Mouse (Mus musculus) inflammation-experienced regulatory T-cells (primary cell): ENCODE data around the gene Cntnap4. TPM values are rescaled to one million over a fixed set of nuclear protein-coding genes. Genes with fewer than 3 reads are reported as not detected.

Source experiments
- polyA plus RNA-seq, 2 experiments: library from polyadenylated mRNA; unstranded; fragments of 100-300 nt; shearing (Covaris generic); gene quantifications; one replicate each; pipeline ENCODE4 v1.2.1; 2017

The Cntnap4 gene
- polyA plus RNA-seq = under 1 TPM; 0.07 TPM

DNA sequence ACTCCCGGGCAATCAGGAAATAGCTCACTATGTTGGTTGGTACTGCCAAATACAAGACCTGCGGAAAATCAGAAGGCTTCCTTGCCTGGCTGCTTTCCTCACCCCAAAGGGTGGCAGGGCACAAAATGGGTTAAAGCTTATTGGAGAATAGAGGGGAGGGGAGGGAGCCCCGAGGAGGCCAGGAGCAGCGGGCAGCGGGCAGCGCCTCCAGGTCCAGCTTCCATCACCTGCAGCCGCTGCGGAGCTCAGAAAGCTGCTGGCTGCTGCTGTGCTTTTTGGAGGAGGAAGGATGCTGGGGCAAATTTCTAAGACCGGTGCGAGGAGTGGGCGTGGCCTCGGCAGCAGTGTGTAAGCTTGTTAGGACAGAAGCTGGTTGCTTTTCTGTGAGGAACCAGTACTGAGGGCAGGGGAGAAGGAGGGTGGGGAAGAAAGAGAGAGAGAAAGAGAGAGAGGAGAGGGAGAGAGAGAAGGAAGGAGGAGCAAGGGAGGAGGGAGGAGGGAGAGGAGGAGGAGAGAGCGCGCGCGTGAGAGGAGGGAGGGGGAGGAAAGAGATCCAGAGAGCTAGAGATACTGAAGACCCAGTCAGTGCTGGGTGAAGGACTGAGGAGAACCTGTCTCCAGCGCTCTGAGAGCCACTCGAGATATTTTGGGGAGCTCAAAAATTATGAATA lies at the start of gene Cntnap4:
Gene Cntnap4, plus strand, starts transcription at position 573 of the 671 bp plus-strand sequence.

